Mouse (Mus musculus) C2C12 (cell line): ENCODE data around the gene Mcu.
A peak's percentile ranks its signal among the peaks of the same experiment; 100 is the strongest.

Experiments
- CTCF ChIP-seq: IDR thresholded peaks from one replicate; pipeline ENCODE4 v1.5.1; 2011; ENCODE audit not compliant: control insufficient read depth, insufficient read depth, insufficient read length
- MAX ChIP-seq: IDR thresholded peaks from one replicate; pipeline ENCODE4 v1.6.1; 2011; ENCODE audit warnings: mild to moderate bottlenecking, control low read depth
- MYOD1 ChIP-seq: IDR thresholded peaks from one replicate; pipeline ENCODE4 v1.6.1; 2011; ENCODE audit warnings: low read depth; ENCODE audit not compliant: control insufficient read depth, insufficient read length
- MYOG ChIP-seq: IDR thresholded peaks from one replicate; pipeline ENCODE4 v1.6.1; 2011; ENCODE audit not compliant: control insufficient read depth, insufficient read length; ENCODE audit errors: extremely low read depth

DNA sequence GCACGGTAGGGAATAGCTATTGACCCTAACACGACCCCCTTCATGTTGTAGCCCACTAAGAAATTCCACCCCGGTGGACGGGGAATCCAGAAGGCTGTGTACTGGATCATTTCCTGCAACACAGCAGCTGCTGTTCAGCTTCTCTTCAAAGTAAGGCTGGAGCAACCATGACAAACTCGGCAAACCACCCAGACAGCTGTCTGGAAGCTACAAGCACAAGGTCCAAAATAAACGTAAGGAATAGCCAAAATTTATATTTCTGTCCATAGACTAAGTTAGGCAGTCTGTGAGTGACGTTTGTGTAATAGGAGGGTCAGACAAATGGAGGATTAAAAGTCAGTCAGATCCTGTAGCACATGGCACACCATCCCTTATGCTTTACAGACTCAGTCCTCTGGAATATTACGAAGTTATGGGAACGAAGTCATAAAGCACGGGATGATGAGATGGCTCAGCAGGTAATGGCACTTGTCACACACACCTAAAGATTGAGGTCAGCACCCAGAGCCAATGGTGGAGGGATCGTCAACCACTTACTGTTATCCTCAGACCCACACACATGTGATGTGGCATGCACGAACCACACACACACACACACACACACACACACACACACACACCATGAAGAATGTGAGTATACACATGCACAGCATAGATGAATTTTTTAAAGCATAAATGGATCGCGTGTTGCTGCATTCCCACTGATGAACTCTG lies 105.6 kb downstream of the Mcu start:
- TF ChIP-seq CTCF (no peak), MAX (no peak), MYOD1 (peak; percentile 32), MYOG (no peak)
